Mouse (Mus musculus) liver, embryonic 16.5 days (tissue): Measurements from ENCODE around the gene Klc1. TPM values are rescaled to one million over a fixed set of nuclear protein-coding genes. Genes with fewer than 3 reads are reported as not detected.

Experiments
- polyA plus RNA-seq: library from polyadenylated mRNA; unstranded; fragments of >200 nt; fragmentation: Nextera tagmentation; extraction: Ambion mirVana; gene quantifications from 2 replicates; pipeline ENCODE4 v1.2.1, GENCODE M21; 2015

Gene Klc1
- polyA plus RNA-seq, 1 experiment from 2014 or later: 14.5 TPM

Other genes with a start within 250 kb of the Klc1 start
- gene Eif5, start 220.8 kb upstream of the Klc1 start, polyA plus RNA-seq: 522 and 558 TPM in 2 replicates
- 7.0 and 9.2 TPM in 2 replicates for gene Mark3, start 184.3 kb upstream of the Klc1 start, polyA plus RNA-seq
- 39.2 and 44.8 TPM in 2 replicates for gene Ckb, start 86.5 kb upstream of the Klc1 start, polyA plus RNA-seq
- gene Trmt61a, start 80.7 kb upstream of the Klc1 start, polyA plus RNA-seq: 3.7 and 4.6 TPM in 2 replicates
- gene Bag5, start 45.6 kb upstream of the Klc1 start, polyA plus RNA-seq: 14.1 and 14.4 TPM in 2 replicates
- gene Apopt1, start 45.6 kb upstream of the Klc1 start, polyA plus RNA-seq: 17.5 TPM in 2 replicates
- 3.5 and 5.0 TPM in 2 replicates for gene Xrcc3, start 55.0 kb downstream of the Klc1 start, polyA plus RNA-seq
- 70.7 and 76.8 TPM in 2 replicates for gene Zfyve21, start 55.3 kb downstream of the Klc1 start, polyA plus RNA-seq
- 1.4 and 1.9 TPM in 2 replicates for gene Ppp1r13b, start 149.3 kb downstream of the Klc1 start, polyA plus RNA-seq
- gene Atp5mpl, start 208.1 kb downstream of the Klc1 start, polyA plus RNA-seq: 457 and 494 TPM in 2 replicates
- 0.07 and 0.14 TPM in 2 replicates for gene Tdrd9, start 212.7 kb downstream of the Klc1 start, polyA plus RNA-seq
- gene Rd3l, start 222.5 kb downstream of the Klc1 start, polyA plus RNA-seq: 0.09 TPM in 1 of 2 replicates, not detected in the other